In genomic region chr13:94646781-94647555, GRCm38 (mm10) we compare ENCODE assay signal across 18 mouse cellular contexts.
DNase-seq lines count a peak whose midpoint lies in the region; ATAC-seq and TF ChIP-seq lines count a peak whose summit lies in the region.
"Had no signal": no experiment of that assay in that cellular context is flagged by ENCODE, and none has a peak within 500 bp of the region (broad histone marks: within the 10 kb centered on the region; RNA-seq: fewer than 3 reads in every experiment).

No protein-coding gene starts in this region.

- no peak overlapping the region for H3K9ac ChIP-seq in heart, postnatal 0 days (replicated peaks; ENCODE audit: low read depth, low read length)
- no peak overlapping the region for H3K9ac ChIP-seq in heart, adult 2 months (ENCODE audit: low read depth, low read length)
- no peak overlapping the region for H3K9ac ChIP-seq in midbrain, embryonic 15.5 days
- H3K9ac ChIP-seq: forebrain, embryonic 12.5 days; limb, embryonic 15.5 days had no signal

- 43% methylated on average over 12 of the region's 12 CpGs for WGBS in heart, postnatal 0 days
- WGBS in heart, adult 2 months: 44% methylated on average over 12 of the region's 12 CpGs
- WGBS in midbrain, embryonic 10.5 days: 69% methylated on average over 12 of the region's 12 CpGs
- WGBS in midbrain, embryonic 15.5 days: 66% methylated on average over 12 of the region's 12 CpGs

- ATAC-seq in heart, postnatal 0 days (ENCODE audit: insufficient read depth, low read depth): no peak
- no peak for ATAC-seq in midbrain, embryonic 15.5 days (replicated peaks)
- no peak for ATAC-seq in megakaryocyte, adult 5-6 weeks (ENCODE audit: poor library complexity, severe bottlenecking)
- ATAC-seq: hindbrain, embryonic 16.5 days had no signal

- no peaks in the 10 kb centered on the region for H3K27me3 ChIP-seq in heart, postnatal 0 days (ENCODE audit: control insufficient read depth, insufficient read depth, low read length)
- no peaks in the 10 kb centered on the region for H3K27me3 ChIP-seq in heart, adult 2 months (ENCODE audit: control insufficient read depth, insufficient read depth, low read length)
- peaks cover 81% of the 10 kb centered on the region for H3K27me3 ChIP-seq in midbrain, embryonic 10.5 days (ENCODE audit: low read depth, poor library complexity, severe bottlenecking)
- H3K27me3 ChIP-seq in midbrain, embryonic 15.5 days (replicated peaks): no peaks in the 10 kb centered on the region; the same call in 1 of the 2 replicates
- H3K27me3 ChIP-seq: CH12.LX; limb, embryonic 15.5 days had no signal

- 0 out of 2 replicates have a peak, but pooled peaks cover 9% of the 10 kb centered on the region for H3K4me1 ChIP-seq in heart, postnatal 0 days (ENCODE audit: control insufficient read depth, insufficient read depth)
- no peaks in the 10 kb centered on the region; the same call in 1 of the 2 replicates for H3K4me1 ChIP-seq in heart, adult 2 months (ENCODE audit: control insufficient read depth, insufficient read depth, low read length)
- H3K4me1 ChIP-seq in midbrain, embryonic 10.5 days: peaks cover 32% of the 10 kb centered on the region
- peaks cover 7% of the 10 kb centered on the region; the same call in 1 of the 2 replicates for H3K4me1 ChIP-seq in midbrain, embryonic 15.5 days
- H3K4me1 ChIP-seq: limb, embryonic 15.5 days had no signal

- intact Hi-C loops in heart, adult 2 months (cut with DNase I): no loop called here

- H3K9me3 ChIP-seq in heart, postnatal 0 days (replicated peaks; ENCODE audit: control insufficient read depth, low read length): no peaks in the 10 kb centered on the region
- H3K9me3 ChIP-seq in midbrain, embryonic 10.5 days (replicated peaks): no peaks in the 10 kb centered on the region
- no peaks in the 10 kb centered on the region for H3K9me3 ChIP-seq in midbrain, embryonic 15.5 days
- H3K9me3 ChIP-seq: forebrain, embryonic 12.5 days; limb, embryonic 15.5 days had no signal

- TF ChIP-seq CTCF in heart, postnatal 0 days (IDR thresholded peaks at IDR 0.05; ENCODE audit: low read depth): no peak
- no peak for TF ChIP-seq CTCF in heart, adult 2 months (IDR thresholded peaks at IDR 0.05)

- H3K36me3 ChIP-seq in heart, postnatal 0 days (replicated peaks; ENCODE audit: control insufficient read depth, insufficient read depth, low read length): no peaks in the 10 kb centered on the region
- no peaks in the 10 kb centered on the region for H3K36me3 ChIP-seq in heart, adult 2 months (ENCODE audit: control insufficient read depth, insufficient read depth, low read length)
- no peaks in the 10 kb centered on the region for H3K36me3 ChIP-seq in midbrain, embryonic 10.5 days
- no peaks in the 10 kb centered on the region for H3K36me3 ChIP-seq in midbrain, embryonic 15.5 days (replicated peaks)
- H3K36me3 ChIP-seq: forebrain, embryonic 12.5 days; limb, embryonic 15.5 days had no signal

- no peak overlapping the region for H3K27ac ChIP-seq in heart, postnatal 0 days (ENCODE audit: low read depth)
- H3K27ac ChIP-seq in heart, adult 2 months: no peak overlapping the region
- H3K27ac ChIP-seq in midbrain, embryonic 10.5 days (replicated peaks): no peak overlapping the region
- H3K27ac ChIP-seq in midbrain, embryonic 15.5 days: no peak overlapping the region
- H3K27ac ChIP-seq: forebrain, embryonic 12.5 days; limb, embryonic 15.5 days; stomach, postnatal 0 days had no signal

- H3K4me2 ChIP-seq in heart, postnatal 0 days (ENCODE audit: low read depth, low read length): no peak overlapping the region
- no peak overlapping the region for H3K4me2 ChIP-seq in midbrain, embryonic 15.5 days
- H3K4me2 ChIP-seq: forebrain, embryonic 12.5 days; limb, embryonic 15.5 days had no signal

- no peak overlapping the region for H3K4me3 ChIP-seq in heart, postnatal 0 days (ENCODE audit: low read depth, low read length)
- no peak overlapping the region for H3K4me3 ChIP-seq in heart, adult 2 months
- H3K4me3 ChIP-seq in midbrain, embryonic 10.5 days: no peak overlapping the region
- H3K4me3 ChIP-seq in midbrain, embryonic 15.5 days: no peak overlapping the region
- H3K4me3 ChIP-seq: forebrain, embryonic 12.5 days; limb, embryonic 15.5 days had no signal

- H3K79me2 ChIP-seq in heart, adult 2 months (replicated peaks; ENCODE audit: control insufficient read depth, insufficient read depth, low read length): no peaks in the 10 kb centered on the region

- no peak for TF ChIP-seq EP300 in heart, postnatal 0 days (IDR thresholded peaks at IDR 0.05; ENCODE audit: low read depth)
- no peak for TF ChIP-seq EP300 in heart, adult 2 months (IDR thresholded peaks at IDR 0.05; ENCODE audit: insufficient read depth, low read depth, low read length)

- DNase-seq in adrenal gland, adult 2 months: peak; percentile 28
- DNase-seq in adrenal gland, postnatal 25 days: no peak
- DNase-seq in heart, postnatal 0 days (ENCODE audit: low spot score): peak; percentile 8
- DNase-seq in heart, adult 2 months: no peak
- DNase-seq in midbrain, embryonic 10.5 days (ENCODE audit: low spot score): peak; percentile 10
- DNase-seq in cerebellum, adult 11 months: no peak
- DNase-seq: cerebellum, postnatal 10 days; gastrocnemius, postnatal 14 days; heart, postnatal 4 days; midbrain, embryonic 14.5 days; thymus, postnatal 4 days had no signal

- no peak for TF ChIP-seq POLR2A in heart, adult 2 months (IDR thresholded peaks at IDR 0.05; ENCODE audit: insufficient read depth, low read depth, low read length)

Comparison
In these comparisons a context has a peak if more than half of its experiments do, and no peak if none do; other contexts are left out.
1. DNase-seq: peak in adrenal gland, adult 2 months (single experiment), heart, postnatal 0 days (single experiment) and midbrain, embryonic 10.5 days (single experiment); none in adrenal gland, postnatal 25 days (single experiment), heart, adult 2 months (0 of 2) and cerebellum, adult 11 months (single experiment).